Mouse (Mus musculus): ENCODE data around the gene Hnmt. TPM values are rescaled to one million over a fixed set of nuclear protein-coding genes. Genes with fewer than 3 reads are reported as not detected.
"Not testable (repeated sequence)": the region's sequence is repeated elsewhere in the genome, so short reads cannot be mapped to it uniquely, and the experiment has no call there.

Hnmt gene
- total and polyA plus RNA-seq, 3 experiments: 0.13 to 0.64 TPM; not detected in 1

- TF ChIP-seq KAT2A (IDR thresholded peaks at IDR 0.05; ENCODE audit: insufficient replicate concordance, low read length): no peak
- TF ChIP-seq NRF1 (IDR thresholded peaks at IDR 0.05; ENCODE audit: low read depth, low read length): no peak
- no peak for TF ChIP-seq CTCF (conservative IDR thresholded peaks at IDR 0.05 in 1 of 2, IDR thresholded peaks at IDR 0.05 in 1 of 2; ENCODE audit: low read depth in 2 of 2, low read length in 2 of 2)
- no peak for TF ChIP-seq MXI1 (IDR thresholded peaks at IDR 0.05; ENCODE audit: low read depth, low read length)
- TF ChIP-seq MEF2A (IDR thresholded peaks at IDR 0.05; ENCODE audit: borderline replicate concordance, low read depth, low read length): 0 out of 2 replicates have a peak, but pooled peaks have one; percentile 36
- no peak for TF ChIP-seq POLR2A (IDR thresholded peaks at IDR 0.05; ENCODE audit: low read depth, low read length)
- TF ChIP-seq NELFE (IDR thresholded peaks at IDR 0.05; ENCODE audit: low read depth, low read length): no peak
- TF ChIP-seq UBTF (IDR thresholded peaks at IDR 0.05; ENCODE audit: low read depth, low read length): no peak
Measured at GRCm38 (mm10) chr2:23983343-23983742, 65.9 kb downstream of the Hnmt start (continued).

- Histone ChIP-seq H3K9ac (ENCODE audit: insufficient read depth, low read depth) (no peak overlapping the region), H3K4me1 (ENCODE audit: control insufficient read depth in 1 of 2, insufficient read depth in 2 of 2) (peaks cover 0 to 42% of the 10 kb centered on the region in 2 experiments; a peak in 2 of 4 replicates), H3K4me2 (ENCODE audit: insufficient read depth, low read depth, poor library complexity, severe bottlenecking) (no peak overlapping the region), H3K9me3 (replicated peaks; ENCODE audit: low read length) (peaks cover 6% of the 10 kb centered on the region), H3K36me3 (replicated peaks in 1 of 2; ENCODE audit: control insufficient read depth in 1 of 2, insufficient read depth in 1 of 2, low read length in 1 of 2) (peaks cover 2 to 18% of the 10 kb centered on the region in 2 experiments), H3K79me2 (replicated peaks; ENCODE audit: control insufficient read depth, extremely low read depth, insufficient read depth, poor library complexity, severe bottlenecking) (no peaks in the 10 kb centered on the region), H3K4me3 (replicated peaks in 1 of 3; ENCODE audit: low read depth in 2 of 3, low read length in 2 of 3, poor library complexity in 1 of 3) (no peak overlapping the region), H3K27ac (ENCODE audit: insufficient read depth, low read depth) (0 out of 2 replicates have a peak overlapping the region, but pooled peaks have one; percentile 14), H3K27me3 (replicated peaks) (no peaks in the 10 kb centered on the region)
- TF ChIP-seq MAZ (IDR thresholded peaks at IDR 0.05; ENCODE audit: low read depth, low read length) (no peak), ZC3H11A (IDR thresholded peaks at IDR 0.05; ENCODE audit: low read depth, low read length) (no peak), UBTF (IDR thresholded peaks at IDR 0.05; ENCODE audit: low read depth, low read length) (no peak), ZNF384 (IDR thresholded peaks at IDR 0.05; ENCODE audit: low read depth, low read length) (peak; percentile 47; the same call in 1 of the 2 replicates), NELFE (IDR thresholded peaks at IDR 0.05; ENCODE audit: low read depth, low read length) (no peak), SMC3 (IDR thresholded peaks at IDR 0.05; ENCODE audit: low read depth, low read length) (no peak), EP300 (IDR thresholded peaks at IDR 0.05; ENCODE audit: low read length) (no peak)
- dilution Hi-C loops (cut with MboI; ENCODE audit: extremely low pct_ligation_motif_present, extremely low pct_unique_long_range_greater_than_20kb, low sequenced_read_pairs) (no loop called here), in situ Hi-C loops (cut with MboI; ENCODE audit: low pct_ligation_motif_present, low pct_unique_long_range_greater_than_20kb, low sequenced_read_pairs) (no loop called here)
- DNase-seq (ENCODE audit: extremely low read depth): no peak
Measured at GRCm38 (mm10) chr2:23982860-23983259, 66.3 kb downstream of the Hnmt start.

- peak overlapping the region; percentile 98 for H3K9ac ChIP-seq (ENCODE audit: insufficient read depth, low read depth)
- in situ Hi-C loops (cut with MboI; ENCODE audit: low pct_ligation_motif_present, low pct_unique_long_range_greater_than_20kb, low sequenced_read_pairs); H3K36me3 ChIP-seq (replicated peaks in 1 of 2; ENCODE audit: control insufficient read depth in 1 of 2, insufficient read depth in 1 of 2, low read length in 1 of 2); H3K4me1 ChIP-seq (ENCODE audit: control insufficient read depth in 1 of 2, insufficient read depth in 2 of 2); H3K27me3 ChIP-seq (replicated peaks); H3K9me3 ChIP-seq (replicated peaks; ENCODE audit: low read length); dilution Hi-C loops (cut with MboI; ENCODE audit: extremely low pct_ligation_motif_present, extremely low pct_unique_long_range_greater_than_20kb, low sequenced_read_pairs): not testable (repeated sequence)
- H3K27ac ChIP-seq (ENCODE audit: insufficient read depth, low read depth): peak overlapping the region; percentile 95
- TF ChIP-seq MEF2A (IDR thresholded peaks at IDR 0.05; ENCODE audit: borderline replicate concordance, low read depth, low read length): 0 out of 2 replicates have a peak, but pooled peaks have one; percentile 54
- peak; percentile 60 for TF ChIP-seq EP300 (IDR thresholded peaks at IDR 0.05; ENCODE audit: low read length)
- peak; percentile 86 for TF ChIP-seq NELFE (IDR thresholded peaks at IDR 0.05; ENCODE audit: low read depth, low read length)
- TF ChIP-seq NRF1 (IDR thresholded peaks at IDR 0.05; ENCODE audit: low read depth, low read length): peak; percentile 81
- peak; percentile 87; the same call in 1 of the 2 replicates for TF ChIP-seq POLR2AphosphoS2 (IDR thresholded peaks at IDR 0.05; ENCODE audit: low read depth, low read length)
- 0 out of 2 replicates have a peak, but pooled peaks have one; percentile 54 for TF ChIP-seq MYC (IDR thresholded peaks at IDR 0.05; ENCODE audit: low read depth, low read length)
- peak; percentile 70 for TF ChIP-seq IRF4 (IDR thresholded peaks at IDR 0.05; ENCODE audit: low read depth, low read length)
- TF ChIP-seq ZNF384 (IDR thresholded peaks at IDR 0.05; ENCODE audit: low read depth, low read length): peak; percentile 76
- peak; percentile 75 for TF ChIP-seq ELF1 (IDR thresholded peaks at IDR 0.05; ENCODE audit: low read depth, low read length)
- TF ChIP-seq ZMIZ1 (IDR thresholded peaks at IDR 0.05; ENCODE audit: low read depth, low read length): peak; percentile 87
- TF ChIP-seq SIN3A (IDR thresholded peaks at IDR 0.05; ENCODE audit: low read length): peak; percentile 61; the same call in 1 of the 2 replicates
- peak; percentile 11; the same call in 1 of the 2 replicates for TF ChIP-seq CHD1 (IDR thresholded peaks at IDR 0.05; ENCODE audit: low read depth, low read length)
- TF ChIP-seq POLR2A (IDR thresholded peaks at IDR 0.05; ENCODE audit: low read depth, low read length): peak; percentile 89
- peak; percentile 45; the same call in 1 of the 2 replicates for TF ChIP-seq HCFC1 (IDR thresholded peaks at IDR 0.05; ENCODE audit: low read depth, low read length)
- peak; percentile 94 for TF ChIP-seq TBP (conservative IDR thresholded peaks at IDR 0.05; ENCODE audit: low read depth, low read length)
- peak; percentile 89 for TF ChIP-seq TCF12 (IDR thresholded peaks at IDR 0.05; ENCODE audit: low read depth, low read length)
- peak; percentile 55; the same call in 1 of the 2 replicates for TF ChIP-seq ETS1 (conservative IDR thresholded peaks at IDR 0.05; ENCODE audit: low read depth, low read length)
- peak overlapping the region; percentile 47 for H3K4me2 ChIP-seq (ENCODE audit: insufficient read depth, low read depth, poor library complexity, severe bottlenecking)
- H3K4me3 ChIP-seq (replicated peaks in 1 of 3; ENCODE audit: low read depth in 2 of 3, low read length in 2 of 3, poor library complexity in 1 of 3): peak overlapping the region; percentile 63 to 88 (median 66)
- DNase-seq (ENCODE audit: extremely low read depth): peak; percentile 85
- H3K79me2 ChIP-seq (replicated peaks; ENCODE audit: control insufficient read depth, extremely low read depth, insufficient read depth, poor library complexity, severe bottlenecking): peaks cover 35% of the 10 kb centered on the region
Measured at GRCm38 (mm10) chr2:23960659-23961274, 88.4 kb downstream of the Hnmt start.

Measured in CH12.LX (cell line).